Mouse (Mus musculus) ES-E14 (cell line): ENCODE data around the gene Bex6. TPM values are rescaled to one million over a fixed set of nuclear protein-coding genes. Genes with fewer than 3 reads are reported as not detected.
A peak's percentile ranks its signal among the peaks of the same experiment; 100 is the strongest.

Experiments used
- DNase-seq: peaks from one replicate; pipeline ENCODE4 v3.0.0-alpha.2; 2013; ENCODE audit warnings: low read depth, low spot score
- H3K27ac ChIP-seq: 2 replicates; pipeline ENCODE4 v1.5.1; 2012; ENCODE audit warnings: low read depth, mild to moderate bottlenecking, low read length, moderate library complexity, mixed read lengths; ENCODE audit not compliant: poor library complexity, insufficient read depth, severe bottlenecking
- H3K36me3 ChIP-seq: 2 replicates; pipeline ENCODE4 v1.6.1; 2012; ENCODE audit warnings: mild to moderate bottlenecking, low read length, moderate library complexity, mixed read lengths; ENCODE audit not compliant: control insufficient read depth, poor library complexity, insufficient read depth, severe bottlenecking
- H3K4me1 ChIP-seq, 2 experiments: fragments of 150-350 bp in 1 of 2; sonication (generic) in 1 of 2; 2 replicates each; pipeline ENCODE4 v1.6.1; 2012; ENCODE audit warnings: low read length in 2 of 2, mild to moderate bottlenecking in 1 of 2, mixed read lengths in 1 of 2; ENCODE audit not compliant: control insufficient read depth in 2 of 2, insufficient read depth in 2 of 2, poor library complexity in 1 of 2
- H3K4me3 ChIP-seq, 2 experiments: fragments of 150-350 bp in 1 of 2; sonication (generic) in 1 of 2; 2 replicates each; pipeline ENCODE4 v1.5.1; 2012; ENCODE audit warnings: low read length in 2 of 2, low read depth in 1 of 2, mild to moderate bottlenecking in 1 of 2, mixed read lengths in 1 of 2; ENCODE audit not compliant: insufficient read depth in 1 of 2, poor library complexity in 1 of 2, severe bottlenecking in 1 of 2
- H3K9ac ChIP-seq: 2 replicates; pipeline ENCODE4 v1.6.1; 2012; ENCODE audit warnings: low read depth, mild to moderate bottlenecking, low read length, mixed read lengths; ENCODE audit not compliant: poor library complexity, insufficient read depth, severe bottlenecking
- H3K9me3 ChIP-seq: fragments of 150-350 bp; sonication (generic); 2 replicates; pipeline ENCODE4 v1.6.1; 2012; ENCODE audit warnings: low read depth, mild to moderate bottlenecking, low read length; ENCODE audit not compliant: control insufficient read depth, insufficient read depth
- CHD2 ChIP-seq: IDR thresholded peaks from 2 replicates; pipeline ENCODE4 v1.6.1; 2014; ENCODE audit warnings: mild to moderate bottlenecking, low read depth, low read length, inconsistent platforms
- HCFC1 ChIP-seq: IDR thresholded peaks from 2 replicates; pipeline ENCODE4 v1.6.1; 2012; ENCODE audit warnings: low read length, inconsistent platforms, borderline replicate concordance; ENCODE audit not compliant: insufficient read depth
- MAFK ChIP-seq: IDR thresholded peaks from 2 replicates; pipeline ENCODE4 v1.6.1; 2014; ENCODE audit warnings: mild to moderate bottlenecking, low read depth, low read length, inconsistent platforms; ENCODE audit not compliant: insufficient read depth
- ZC3H11A ChIP-seq: IDR thresholded peaks from 2 replicates; pipeline ENCODE4 v1.6.1; 2012; ENCODE audit warnings: low read depth, mild to moderate bottlenecking, inconsistent platforms, low read length, borderline replicate concordance
- ZNF384 ChIP-seq: IDR thresholded peaks from 2 replicates; pipeline ENCODE4 v1.6.1; 2012; ENCODE audit warnings: low read depth, low read length, inconsistent platforms
- in situ Hi-C, 2 experiments: fragments of 600-800 bp; cut with MboI; formaldehyde crosslinking; loops; one replicate each; pipeline ENCODE4 v1.15.1; 2025; ENCODE audit warnings: low sequenced_read_pairs in 2 of 2, inconsistent platforms in 1 of 2; ENCODE audit not compliant: unreplicated experiment in 2 of 2
- total RNA-seq: library from RNA; depleted of rRNA; stranded (reverse); fragments of 300-350 nt; gene quantifications from 2 replicates; pipeline ENCODE4 v1.2.3, GENCODE M21; 2012

Gene Bex6
- total RNA-seq, 1 experiment: 1.4 TPM

DNA sequence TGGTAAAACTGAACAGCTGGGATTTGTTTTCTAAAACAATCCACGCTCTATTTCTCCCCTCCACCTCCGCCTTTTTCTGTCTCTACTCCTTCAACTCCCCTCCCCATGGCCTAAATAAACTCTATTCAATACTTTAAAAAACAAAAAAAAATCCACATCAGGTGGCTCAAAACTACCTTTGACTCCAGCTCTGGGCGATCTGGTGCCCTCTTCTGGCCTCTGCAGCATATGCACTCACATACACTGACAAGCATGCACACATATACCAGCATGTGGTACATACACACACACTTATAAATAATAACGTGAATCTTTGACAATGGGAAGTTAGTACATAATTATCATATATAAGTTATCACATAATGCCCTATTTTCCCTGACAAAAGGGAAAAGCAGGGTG lies 4.6 kb upstream of the Bex6 start:
- no peak overlapping the region for H3K9ac ChIP-seq
- H3K27ac ChIP-seq: no peak overlapping the region
- no peaks in the 10 kb centered on the region for H3K9me3 ChIP-seq
- peaks cover 2 to 11% of the 10 kb centered on the region in 2 experiments; a peak in 1 of 4 replicates for H3K4me1 ChIP-seq
- no peak overlapping the region for H3K4me3 ChIP-seq
- no peak for TF ChIP-seq CHD2
- in situ Hi-C loops: no loop called here
- DNase-seq: no peak
- no peaks in the 10 kb centered on the region for H3K36me3 ChIP-seq

DNA sequence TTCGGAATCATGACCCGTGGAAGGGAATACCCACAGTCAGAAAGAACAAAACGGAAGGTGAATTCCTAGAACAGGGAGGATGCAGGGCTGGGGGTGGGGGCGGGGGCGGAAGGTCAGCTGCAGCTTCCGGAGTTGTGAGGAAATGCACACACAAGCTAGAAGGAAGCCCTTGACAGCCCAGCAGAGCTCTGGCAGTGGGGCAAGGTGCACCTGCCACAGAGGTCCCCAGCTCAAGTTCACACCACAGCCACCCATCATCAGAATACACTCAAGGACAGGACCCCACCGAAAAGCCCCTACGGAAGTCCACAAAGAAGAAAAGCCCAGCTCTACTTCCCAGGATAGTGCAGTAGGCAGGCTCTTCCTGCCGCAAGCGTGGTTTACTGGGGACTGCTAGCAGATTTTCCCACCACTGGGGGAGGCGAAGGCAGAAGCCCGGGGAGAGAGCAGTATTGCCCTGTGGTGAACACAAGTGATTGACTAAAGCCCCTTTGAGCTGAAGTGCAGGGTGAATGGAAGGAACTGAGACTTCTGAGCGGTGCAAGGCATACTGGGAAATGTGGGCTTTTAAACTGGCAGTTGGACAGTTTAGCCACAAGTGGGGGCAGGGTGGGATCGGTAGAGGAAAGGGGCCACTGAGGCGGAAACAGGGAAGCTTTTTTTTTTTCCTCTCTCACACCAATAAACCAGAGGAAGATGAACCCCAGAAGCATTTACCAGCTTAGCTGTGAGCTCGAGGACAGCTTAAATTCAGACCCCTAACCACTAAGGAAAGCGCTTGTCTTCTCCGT lies 2.5 kb upstream of the Bex6 start:
- no peak for DNase-seq
- Histone ChIP-seq H3K4me3 (peak overlapping the region; percentile 13 to 62; a peak in 3 of 4 replicates), H3K36me3 (no peaks in the 10 kb centered on the region), H3K4me1 (peaks cover 2 to 11% of the 10 kb centered on the region in 2 experiments; a peak in 1 of 4 replicates), H3K9me3 (no peaks in the 10 kb centered on the region), H3K27ac (peak overlapping the region; percentile 29; the same call in 1 of the 2 replicates), H3K9ac (peak overlapping the region; percentile 67)
- TF ChIP-seq ZC3H11A: no peak
- no peak for TF ChIP-seq HCFC1
- 0 out of 2 replicates have a peak, but pooled peaks have one; percentile 21 for TF ChIP-seq ZNF384
- TF ChIP-seq CHD2: no peak
- no peak for TF ChIP-seq MAFK
- in situ Hi-C loops: no loop called here

DNA sequence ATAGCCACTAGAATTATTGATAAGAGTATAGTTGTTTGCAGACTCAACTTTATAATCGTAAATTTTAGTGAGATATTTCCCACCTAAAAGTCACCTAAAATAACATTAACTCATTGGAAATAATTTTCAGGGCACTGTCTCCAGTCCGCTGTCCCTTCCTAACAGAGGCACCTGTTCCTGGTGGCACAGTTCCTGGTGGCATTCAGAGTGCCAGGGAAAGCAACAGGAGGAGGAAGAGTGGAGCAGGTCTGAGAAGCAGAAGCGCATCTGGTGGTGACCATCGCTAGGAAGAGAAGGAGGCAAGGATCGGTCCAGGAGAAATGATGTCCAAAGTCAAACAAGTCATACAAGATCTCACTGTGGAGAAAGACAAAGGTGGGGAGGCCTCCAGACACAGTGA lies 6.4 kb downstream of the Bex6 start:
- no peak overlapping the region for H3K9ac ChIP-seq
- H3K36me3 ChIP-seq: no peaks in the 10 kb centered on the region
- no peak overlapping the region for H3K27ac ChIP-seq
- no peak for DNase-seq
- no peak overlapping the region for H3K4me3 ChIP-seq
- no peak for TF ChIP-seq MAFK
- no peak for TF ChIP-seq HCFC1
- no peak for TF ChIP-seq ZC3H11A
- TF ChIP-seq ZNF384: no peak
- TF ChIP-seq CHD2: no peak
- H3K4me1 ChIP-seq: no peaks in the 10 kb centered on the region
- in situ Hi-C loops: no loop called here
- H3K9me3 ChIP-seq: no peaks in the 10 kb centered on the region

DNA sequence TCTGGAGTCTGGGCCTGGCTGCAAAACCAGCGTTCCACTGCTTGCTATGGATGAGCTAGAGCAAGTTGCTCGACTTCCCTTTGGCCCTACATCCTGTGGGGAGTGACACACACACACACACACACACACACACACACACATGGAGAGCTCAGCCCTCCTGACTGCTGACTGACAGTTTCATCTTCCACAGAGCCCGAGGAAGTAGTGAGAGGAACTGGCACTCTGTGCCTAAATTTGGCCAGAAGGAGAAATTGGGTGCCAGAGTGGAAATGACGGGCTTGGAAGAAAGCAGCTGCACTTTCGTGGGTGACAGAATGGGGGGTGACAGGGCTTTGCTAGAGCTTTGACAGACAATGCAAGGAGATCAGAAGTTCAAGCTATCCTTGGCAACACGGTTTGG lies 9.5 kb downstream of the Bex6 start:
- H3K9me3 ChIP-seq: no peaks in the 10 kb centered on the region
- TF ChIP-seq ZNF384: no peak
- TF ChIP-seq ZC3H11A: no peak
- TF ChIP-seq MAFK: no peak

GRCm38 (mm10) chr16:32190011-32190441 lies 10.4 kb downstream of the Bex6 start:
- in situ Hi-C loops: no loop called here
- no peak overlapping the region for H3K27ac ChIP-seq
- no peak for DNase-seq

More for the DNA sequence above, 9.5 kb downstream of the Bex6 start:
- Histone ChIP-seq H3K27ac (no peak overlapping the region), H3K36me3 (no peaks in the 10 kb centered on the region), H3K4me1 (no peaks in the 10 kb centered on the region), H3K4me3 (no peak overlapping the region), H3K9ac (no peak overlapping the region)
- DNase-seq: no peak
- in situ Hi-C loops: no loop called here

More at GRCm38 (mm10) chr16:32190011-32190441, 10.4 kb downstream of the Bex6 start:
- Histone ChIP-seq H3K9me3 (0 out of 2 replicates have a peak, but pooled peaks cover under 1% of the 10 kb centered on the region), H3K4me3 (no peak overlapping the region), H3K36me3 (no peaks in the 10 kb centered on the region), H3K9ac (no peak overlapping the region), H3K4me1 (no peaks in the 10 kb centered on the region)
- TF ChIP-seq CHD2: no peak
- TF ChIP-seq MAFK: no peak
- TF ChIP-seq HCFC1: no peak
- no peak for TF ChIP-seq ZC3H11A
